In genomic region chr17:73302104-73302503, GRCm38 (mm10) we compare ENCODE assay signal across 8 mouse cellular contexts.
DNase-seq lines count a peak whose midpoint lies in the region; ATAC-seq lines count a peak whose summit lies in the region.

No protein-coding gene starts in this region.

- ATAC-seq in megakaryocyte, adult 5-6 weeks (ENCODE audit: poor library complexity, severe bottlenecking), result peak; percentile 88

- DNase-seq in ZHBTc4 (ENCODE audit: low read depth, low spot score), result peak; percentile 90
- DNase-seq in cerebellum, postnatal 36 days, result peak; percentile 78 to 79
- DNase-seq in gastrocnemius, postnatal 10 days, result peak; percentile 74
- DNase-seq in hindlimb bud, embryonic 11.5 days (ENCODE audit: extremely low spot score, low read depth, low spot score), result peak; percentile 61
- peak; percentile 71 to 82 for DNase-seq in left cerebral cortex, adult 18-20 months (ENCODE audit: low spot score in 2 of 2)
- DNase-seq in right cerebral cortex, adult 18-20 months, result peak; percentile 73
- DNase-seq in urinary bladder, postnatal 14 days (ENCODE audit: low spot score), result peak; percentile 84

Comparison
In these comparisons a context has a peak if more than half of its experiments do, and no peak if none do; other contexts are left out.
1. Peak in every context shown above with its lines: DNase-seq and ATAC-seq.